Comparison of ENCODE assay signal across 15 mouse cellular contexts in the genomic region with DNA sequence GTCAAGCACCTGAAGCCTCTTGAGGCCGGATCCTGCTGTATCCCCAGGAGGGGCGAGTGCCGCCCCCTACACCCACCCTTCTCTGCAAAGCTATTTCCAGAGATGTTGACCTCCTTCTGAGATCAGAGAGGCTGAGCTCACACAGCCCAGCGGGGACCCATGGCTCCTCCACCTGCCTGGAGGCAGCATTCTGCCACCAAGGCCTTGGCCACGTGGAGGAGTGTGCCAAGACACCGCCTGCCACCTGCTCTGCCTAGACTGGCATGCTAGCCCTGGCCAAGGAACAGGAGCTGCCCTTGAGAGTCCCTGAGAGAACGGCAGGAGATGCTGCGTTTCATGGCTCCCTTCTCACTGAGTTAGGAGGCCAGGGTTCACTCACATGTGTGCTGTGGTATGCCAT. TPM values are rescaled to one million over a fixed set of nuclear protein-coding genes. Genes with fewer than 3 reads are reported as not detected.
DNase-seq lines count a peak whose midpoint lies in the region; ATAC-seq and TF ChIP-seq lines count a peak whose summit lies in the region.
"Had no signal": no experiment of that assay in that cellular context is flagged by ENCODE, and none has a peak within 500 bp of the region (broad histone marks: within the 10 kb centered on the region; RNA-seq: fewer than 3 reads in every experiment).

No protein-coding gene starts in this region.

- 0 out of 2 replicates have a peak, but pooled peaks have one; percentile 15 for ATAC-seq in heart, embryonic 11.5 days (replicated peaks; ENCODE audit: insufficient number of reproducible peaks, low FRiP score, low TSS enrichment)
- ATAC-seq: intestine, postnatal 0 days had no signal

- H3K36me3 ChIP-seq in heart, embryonic 11.5 days (ENCODE audit: control insufficient read depth, insufficient read depth, low read length) = peaks cover 13% of the 10 kb centered on the region
- peaks cover 32% of the 10 kb centered on the region for H3K36me3 ChIP-seq in forebrain, embryonic 10.5 days (replicated peaks)

- intact Hi-C loops in left cerebral cortex, postnatal 10 days (cut with DNase I) = no loop called here

- H3K4me3 ChIP-seq in heart, embryonic 11.5 days (ENCODE audit: low read depth, low read length) = no peak overlapping the region
- H3K4me3 ChIP-seq in layer of hippocampus, adult 2 months = no peak overlapping the region
- H3K4me3 ChIP-seq in olfactory bulb, adult 2 months (ENCODE audit: insufficient read depth, low read depth, low read length) = no peak overlapping the region
- no peak overlapping the region for H3K4me3 ChIP-seq in forebrain, embryonic 10.5 days
- H3K4me3 ChIP-seq: neural tube, embryonic 12.5 days had no signal

- H3K4me2 ChIP-seq in heart, embryonic 11.5 days = no peak overlapping the region
- H3K4me2 ChIP-seq: neural tube, embryonic 12.5 days had no signal

- no peak for DNase-seq in heart, adult 8-10 months (ENCODE audit: low spot score)
- no peak for DNase-seq in layer of hippocampus, adult 2 months (ENCODE audit: low spot score in 2 of 2)
- DNase-seq in layer of hippocampus, adult 9-10 months (ENCODE audit: low spot score) = no peak
- peak; percentile 91 for DNase-seq in cerebellum, adult 9-10 months
- DNase-seq in forebrain, embryonic 10.5 days (ENCODE audit: extremely low spot score, low spot score) = no peak
- DNase-seq in left cerebral cortex, postnatal 10 days (ENCODE audit: extremely low spot score in 1 of 2, low spot score in 2 of 2) = no peak
- DNase-seq: adrenal gland, postnatal 10 days; layer of hippocampus, adult 9-11 months; lung, adult 18-20 months; lung, postnatal 36 days; thymus, postnatal 25 days had no signal

- 0 out of 2 replicates have a peak overlapping the region, but pooled peaks have one; percentile 24 for H3K9ac ChIP-seq in heart, embryonic 11.5 days (ENCODE audit: low read depth, low read length)
- H3K9ac ChIP-seq: neural tube, embryonic 12.5 days had no signal

- no peak for TF ChIP-seq CTCF in layer of hippocampus, adult 2 months (conservative IDR thresholded peaks at IDR 0.05)
- TF ChIP-seq CTCF in olfactory bulb, adult 2 months (IDR thresholded peaks at IDR 0.05; ENCODE audit: insufficient read depth, low read depth, low read length) = no peak

- no peak overlapping the region for H3K27ac ChIP-seq in heart, embryonic 11.5 days (ENCODE audit: low read depth, low read length)
- H3K27ac ChIP-seq in layer of hippocampus, adult 2 months = peak overlapping the region; percentile 59; the same call in 1 of the 2 replicates
- peak overlapping the region; percentile 53; the same call in 1 of the 2 replicates for H3K27ac ChIP-seq in olfactory bulb, adult 2 months (ENCODE audit: insufficient read depth, low read depth, low read length)
- H3K27ac ChIP-seq in forebrain, embryonic 10.5 days = no peak overlapping the region; the same call in 1 of the 2 replicates
- H3K27ac ChIP-seq: neural tube, embryonic 12.5 days had no signal

- H3K9me3 ChIP-seq in heart, embryonic 11.5 days (replicated peaks; ENCODE audit: control insufficient read depth, low read length) = no peaks in the 10 kb centered on the region
- no peaks in the 10 kb centered on the region for H3K9me3 ChIP-seq in forebrain, embryonic 10.5 days
- H3K9me3 ChIP-seq: neural tube, embryonic 12.5 days had no signal

- 66% methylated on average over 8 of the region's 8 CpGs for WGBS in heart, embryonic 11.5 days (ENCODE audit: insufficient replicate concordance)
- WGBS in olfactory bulb, adult 2 months = 78% methylated on average over 8 of the region's 8 CpGs
- WGBS in forebrain, embryonic 10.5 days = 79% methylated on average over 8 of the region's 8 CpGs

- no peaks in the 10 kb centered on the region for H3K27me3 ChIP-seq in heart, embryonic 11.5 days (ENCODE audit: control insufficient read depth, insufficient read depth, low read length)
- H3K27me3 ChIP-seq in forebrain, embryonic 10.5 days (ENCODE audit: poor library complexity, severe bottlenecking) = no peaks in the 10 kb centered on the region
- H3K27me3 ChIP-seq: neural tube, embryonic 12.5 days had no signal

- H3K4me1 ChIP-seq in heart, embryonic 11.5 days (ENCODE audit: control insufficient read depth, insufficient read depth, low read length) = peaks cover 32% of the 10 kb centered on the region
- H3K4me1 ChIP-seq in olfactory bulb, adult 2 months (ENCODE audit: control insufficient read depth, insufficient read depth, low read length) = peaks cover 28% of the 10 kb centered on the region
- peaks cover 23% of the 10 kb centered on the region for H3K4me1 ChIP-seq in forebrain, embryonic 10.5 days
- H3K4me1 ChIP-seq: neural tube, embryonic 12.5 days had no signal

- TF ChIP-seq POLR2A in olfactory bulb, adult 2 months (IDR thresholded peaks at IDR 0.05; ENCODE audit: insufficient read depth, low read depth, low read length) = no peak

RNA-seq across cellular contexts. Expression of a gene that starts 34.1 kb away (rescaled TPM):
- polyA plus RNA-seq in heart, embryonic 11.5 days (2014; fragmentation: Nextera tagmentation; extraction: Ambion mirVana) = 0.04 and 0.20 TPM in 2 replicates
- total RNA-seq in heart, adult 8-10 months (2022) = under 1 TPM; 0.03 to 0.66 (median 0.07) TPM
- under 1 TPM; 0.07 to 0.15 TPM for total RNA-seq in layer of hippocampus, adult 2 months (2021)
- polyA plus RNA-seq in olfactory bulb, adult 2 months (2012; ENCODE audit: insufficient read depth, insufficient read length, low replicate concordance, missing spikeins) = not detected in 2 replicates
- polyA plus RNA-seq in forebrain, embryonic 10.5 days (2016; fragmentation: Nextera tagmentation; extraction: Ambion mirVana) = 0.18 and 0.27 TPM in 2 replicates
- under 1 TPM; 0.02 to 0.08 TPM for total RNA-seq in left cerebral cortex, postnatal 10 days (2021)

Comparison
In these comparisons a context has a peak if more than half of its experiments do, and no peak if none do; other contexts are left out.
1. H3K27ac ChIP-seq: peak in layer of hippocampus, adult 2 months (single experiment) and olfactory bulb, adult 2 months (single experiment); none in heart, embryonic 11.5 days (single experiment) and forebrain, embryonic 10.5 days (single experiment).